Mouse (Mus musculus): ENCODE results near the gene Pip5k1c.

Pip5k1c gene

DNA sequence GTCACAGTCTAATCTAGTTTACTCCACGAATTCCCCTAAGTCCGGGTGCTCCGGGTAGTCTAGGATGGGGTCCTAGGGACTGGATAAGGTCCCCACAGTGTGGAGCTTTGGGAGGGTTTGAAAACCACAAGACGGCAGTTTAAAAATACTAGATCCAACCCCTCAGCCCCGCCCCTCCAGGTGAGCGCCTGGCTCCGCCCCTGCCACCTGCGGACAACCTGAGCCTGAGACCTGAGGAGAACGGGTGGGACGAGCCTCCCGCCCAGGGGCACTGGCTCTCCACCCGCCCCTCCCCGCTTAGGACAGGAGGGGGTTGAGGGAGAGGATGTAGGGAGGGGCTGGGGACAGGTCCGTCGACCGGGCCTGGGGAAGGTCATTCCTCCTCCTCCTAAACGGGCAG is 8.0 kb upstream of the Pip5k1c start:
- no peak for DNase-seq

DNA sequence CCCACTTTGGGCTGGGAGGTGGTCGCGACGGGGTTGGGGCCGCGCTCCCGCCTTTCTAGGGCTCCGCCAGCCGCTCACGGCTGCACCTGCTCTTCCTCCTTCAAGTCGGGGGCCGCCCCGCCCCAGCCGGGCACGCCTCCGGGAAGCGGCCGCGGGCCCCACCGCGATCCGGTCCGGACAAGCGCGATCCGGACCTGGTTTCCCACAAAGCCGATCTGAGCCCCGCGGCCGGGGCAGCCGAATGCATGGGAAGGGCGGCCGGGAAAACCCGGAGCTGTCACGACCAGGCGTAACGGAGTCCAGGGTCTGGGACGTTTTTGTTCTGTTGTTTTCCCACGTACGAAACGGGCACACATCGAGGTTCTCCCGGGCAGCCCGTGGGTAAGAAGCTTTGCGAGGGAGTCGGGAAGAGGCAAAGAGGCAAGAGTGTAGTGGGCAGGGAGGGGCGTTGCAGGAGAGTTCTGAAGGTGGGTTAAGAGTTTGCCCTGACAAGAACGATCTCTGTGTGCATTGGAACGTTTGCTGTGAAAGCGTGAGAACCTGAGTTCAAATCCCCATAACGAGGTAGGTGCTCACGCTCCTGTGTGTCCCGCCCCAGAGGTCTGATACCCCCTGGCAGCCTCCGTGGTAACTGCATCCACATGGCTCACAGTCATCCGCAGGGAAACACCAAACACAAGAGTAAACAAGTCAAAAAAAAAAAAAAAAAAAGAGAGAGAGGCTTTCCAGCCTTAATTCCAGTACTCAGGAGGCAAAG is 6.9 kb upstream of the Pip5k1c start:
- peak; percentile 96 for DNase-seq

DNA sequence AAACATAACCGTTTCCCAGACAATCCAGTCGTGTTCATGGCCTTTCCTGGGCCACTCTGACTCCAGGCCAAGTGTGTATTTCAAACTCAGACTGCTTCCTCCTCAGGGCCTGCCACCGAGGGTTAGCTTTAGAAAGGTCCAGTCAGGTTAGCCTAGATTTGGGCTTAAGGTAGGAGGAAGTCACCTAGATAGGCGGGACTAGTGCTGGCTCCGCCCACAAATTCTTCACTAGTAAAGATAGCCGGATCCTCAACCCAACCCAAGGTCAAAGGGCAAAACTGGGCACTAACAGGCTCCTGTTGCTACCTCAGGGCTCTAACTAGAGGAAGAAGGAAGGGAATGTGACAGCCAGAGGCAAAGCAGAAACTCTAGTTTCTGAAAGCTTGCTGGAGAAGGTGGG is 6.2 kb upstream of the Pip5k1c start:
- DNase-seq = no peak

DNA sequence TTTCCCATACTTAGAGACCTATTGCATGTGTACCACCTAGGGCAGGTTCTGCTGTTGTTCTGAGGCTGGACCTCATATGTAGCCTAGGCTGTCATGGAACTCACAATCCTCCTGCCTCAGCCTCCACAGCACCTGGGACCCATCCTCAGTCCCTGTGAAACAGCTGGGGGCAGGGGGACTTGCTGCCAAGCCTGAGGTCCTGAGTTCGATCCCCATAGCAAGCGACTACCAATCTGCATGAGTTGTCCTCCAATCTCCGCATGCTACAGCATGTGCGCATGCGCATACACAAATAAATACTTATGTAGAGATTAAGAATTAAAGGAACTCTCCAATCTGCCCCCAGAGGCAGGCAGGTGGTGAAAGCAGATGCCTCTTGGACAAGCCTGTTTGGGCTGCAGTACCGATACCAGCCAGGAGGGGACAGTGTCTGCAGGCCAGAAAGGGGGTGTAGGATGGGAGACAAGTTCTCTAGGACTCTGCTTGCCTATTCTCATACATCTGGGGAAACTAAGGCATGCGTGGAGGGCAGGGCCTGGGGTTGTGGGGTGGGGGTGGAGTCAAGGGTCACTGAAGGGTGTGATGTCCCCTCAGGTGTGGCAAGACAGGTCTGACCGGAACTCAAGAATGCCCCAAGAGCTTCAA is 5.1 kb upstream of the Pip5k1c start:
- DNase-seq = peak; percentile 33

DNA sequence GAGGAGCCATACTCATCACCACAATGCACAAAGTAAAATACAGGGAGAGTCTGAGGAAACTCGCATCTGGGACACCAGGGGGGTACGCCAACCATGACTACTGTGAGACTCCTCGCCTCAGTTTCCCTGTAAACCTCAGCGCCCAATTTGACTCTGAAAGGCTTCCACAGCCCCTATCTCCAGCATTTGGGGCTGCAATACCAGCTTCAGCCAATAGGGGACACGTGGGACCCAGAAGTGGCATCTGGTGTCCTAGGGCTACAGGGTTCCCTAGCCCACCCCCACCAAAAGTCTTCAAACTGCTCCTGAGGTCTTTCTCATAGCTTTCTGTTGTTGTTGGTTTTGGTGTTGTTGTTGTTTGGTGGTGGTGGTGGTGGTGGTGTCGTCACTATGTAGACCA is 4.2 kb upstream of the Pip5k1c start:
- peak; percentile 50 for DNase-seq

DNA sequence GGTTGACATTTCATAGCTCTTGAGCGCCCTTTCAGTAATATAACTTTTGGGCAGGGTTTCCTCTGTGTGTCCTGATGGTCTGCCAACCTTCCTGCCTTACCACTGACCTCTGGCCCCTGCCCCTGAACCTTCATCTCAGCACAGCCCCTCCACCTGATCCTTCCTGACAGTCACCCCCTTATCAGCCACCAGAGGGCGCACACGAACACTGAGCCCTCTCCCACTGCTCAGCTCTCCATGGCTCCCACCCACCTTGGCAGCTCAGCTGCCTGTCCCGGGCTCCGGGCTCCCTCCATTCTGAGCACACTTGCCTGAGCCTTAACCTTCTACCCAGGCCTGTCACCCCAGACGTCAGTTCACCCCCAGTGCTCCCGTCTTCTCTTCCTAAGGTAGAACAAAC is 3.5 kb upstream of the Pip5k1c start:
- peak; percentile 77 for DNase-seq

DNA sequence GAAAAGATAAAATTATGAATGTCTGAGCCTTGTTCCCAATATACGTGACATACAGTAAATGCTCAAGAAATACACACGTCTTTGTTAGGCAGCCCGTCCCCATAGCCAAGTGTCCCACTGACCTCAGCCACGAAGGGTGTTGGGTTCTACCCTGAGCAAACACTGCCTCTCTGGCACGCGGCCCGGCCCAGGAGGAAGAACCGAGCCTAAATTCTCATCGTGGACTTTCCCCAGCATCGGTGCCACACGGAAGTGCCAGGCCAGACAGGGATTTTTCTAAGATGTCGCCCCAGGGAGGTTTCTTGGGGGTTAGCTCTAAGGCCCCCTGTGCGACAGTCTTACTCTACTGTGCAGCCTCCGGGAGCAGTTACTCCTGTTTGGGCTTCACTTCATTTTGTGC is 3.0 kb upstream of the Pip5k1c start:
- DNase-seq = no peak

DNA sequence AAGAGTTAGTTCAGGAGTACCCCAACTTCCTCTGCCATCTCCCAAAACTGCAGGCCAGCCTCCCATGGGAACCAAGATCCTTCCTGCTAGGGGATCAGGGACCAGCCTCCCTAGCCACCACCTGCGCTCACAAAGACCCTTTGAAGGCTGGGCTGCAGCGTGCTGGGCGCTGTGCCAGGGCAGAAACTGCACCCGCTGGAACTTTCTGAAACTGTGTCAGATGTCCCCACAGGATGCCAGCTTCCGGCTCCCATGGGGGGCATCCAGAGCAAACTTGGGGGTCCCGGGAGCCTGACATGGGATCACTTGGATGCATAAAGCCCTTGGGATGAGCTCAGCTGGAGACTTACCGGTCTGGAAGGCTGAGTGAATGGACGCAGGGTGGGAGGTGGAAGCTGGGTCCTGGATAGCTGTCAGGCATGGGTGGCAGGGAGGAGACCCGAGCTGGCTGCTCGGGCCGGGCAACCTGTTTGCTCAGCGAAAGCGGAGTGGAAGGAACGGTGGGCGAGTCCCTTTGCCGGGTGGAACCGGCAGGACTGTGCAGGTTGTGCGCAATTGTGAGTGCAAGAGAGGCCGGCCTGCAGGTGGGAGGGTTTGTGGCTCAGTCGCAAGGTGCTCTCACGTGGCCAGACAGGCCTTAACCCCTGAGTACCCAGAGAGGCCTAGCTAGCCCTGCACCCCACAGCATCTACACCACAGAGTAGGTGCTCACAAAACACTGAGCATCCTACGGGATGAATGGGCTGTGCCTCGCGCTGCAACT is 1.9 kb upstream of the Pip5k1c start:
- DNase-seq = no peak

DNA sequence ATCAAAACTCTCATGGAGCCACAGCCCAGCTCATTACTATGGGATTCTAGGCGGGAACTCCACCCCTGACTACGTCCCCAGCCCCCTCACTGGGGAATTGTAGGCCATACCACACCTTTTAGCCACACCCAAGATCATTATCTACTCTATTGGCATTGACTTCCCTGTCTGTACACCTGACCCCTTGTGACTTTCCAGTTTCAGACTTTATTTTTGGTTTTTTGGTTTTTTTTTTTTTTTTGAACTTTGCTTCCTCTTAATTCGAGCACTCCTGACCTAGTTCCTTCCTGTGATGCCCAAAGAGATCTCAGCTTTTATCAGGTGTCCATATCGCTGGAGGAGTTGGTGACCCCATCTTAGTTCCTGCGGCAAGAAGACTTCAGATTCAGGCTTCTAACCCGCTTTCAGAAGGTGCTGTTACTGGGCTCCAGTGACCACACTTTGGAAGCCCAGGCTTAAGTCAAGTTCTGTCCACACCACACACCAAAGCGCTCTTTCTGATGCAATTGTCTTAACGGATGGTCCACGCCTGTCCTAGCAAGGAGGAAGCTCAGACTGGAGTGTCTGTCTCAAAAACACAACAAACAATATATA is 1.2 kb upstream of the Pip5k1c start, which contains the start of gene Tjp3:
Gene Tjp3, minus strand, starts transcription at position 71 of the 594 bp plus-strand sequence.
- DNase-seq = no peak

DNA sequence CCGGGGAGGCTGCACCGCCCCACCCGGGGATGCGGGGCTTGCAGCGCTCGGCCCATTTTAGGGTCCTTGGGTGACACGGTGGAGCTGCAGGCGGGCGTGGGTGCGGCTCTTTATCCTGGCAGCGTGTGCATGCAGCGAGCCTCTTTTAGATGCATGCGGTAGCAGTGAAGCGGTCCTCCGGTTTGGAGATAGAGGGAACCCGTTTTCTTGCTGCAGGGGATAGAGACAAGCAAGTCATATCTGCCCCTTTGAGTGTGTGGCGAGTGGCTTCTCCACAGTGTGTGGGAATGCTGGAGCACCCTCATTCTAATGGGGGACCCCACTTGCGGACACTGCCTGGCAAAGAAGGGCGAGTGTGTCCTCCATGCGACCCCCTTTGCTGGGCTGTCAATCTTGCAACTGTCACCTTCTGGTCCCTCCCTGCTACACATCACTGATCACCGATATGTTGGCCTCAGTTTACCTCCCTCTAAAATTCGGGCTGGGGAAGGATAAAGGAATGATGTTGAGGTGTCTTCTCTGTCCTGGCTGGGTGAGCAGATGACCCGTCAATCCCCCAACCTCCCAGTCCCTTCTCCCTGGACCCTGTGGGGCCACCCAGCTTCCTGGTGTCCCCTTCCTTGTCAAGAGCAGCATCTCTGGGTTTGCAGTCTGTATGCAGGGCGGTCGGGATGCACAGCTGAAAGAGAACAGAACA is 719 bp downstream of the Pip5k1c start:
- no peak for DNase-seq

DNA sequence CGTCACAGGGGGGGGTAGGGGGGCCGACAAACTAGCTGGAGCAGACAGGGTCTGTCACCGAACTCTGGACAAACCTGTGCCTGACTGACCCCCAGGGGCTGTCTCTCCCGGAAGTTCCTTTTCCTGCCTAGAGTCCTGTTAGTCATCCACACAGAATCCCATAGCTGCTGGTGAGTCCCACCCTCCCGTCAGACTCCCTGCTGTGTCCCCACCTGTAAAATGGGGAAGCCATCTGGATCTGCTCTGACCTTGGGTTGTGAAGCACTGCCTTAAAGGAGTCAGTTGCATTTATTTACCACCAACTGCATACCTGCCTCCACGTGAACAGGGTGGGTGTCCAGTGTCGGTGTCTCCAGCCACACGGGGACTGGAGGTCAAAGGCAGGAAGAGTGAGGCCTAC is 1.7 kb downstream of the Pip5k1c start:
- no peak for DNase-seq

DNA sequence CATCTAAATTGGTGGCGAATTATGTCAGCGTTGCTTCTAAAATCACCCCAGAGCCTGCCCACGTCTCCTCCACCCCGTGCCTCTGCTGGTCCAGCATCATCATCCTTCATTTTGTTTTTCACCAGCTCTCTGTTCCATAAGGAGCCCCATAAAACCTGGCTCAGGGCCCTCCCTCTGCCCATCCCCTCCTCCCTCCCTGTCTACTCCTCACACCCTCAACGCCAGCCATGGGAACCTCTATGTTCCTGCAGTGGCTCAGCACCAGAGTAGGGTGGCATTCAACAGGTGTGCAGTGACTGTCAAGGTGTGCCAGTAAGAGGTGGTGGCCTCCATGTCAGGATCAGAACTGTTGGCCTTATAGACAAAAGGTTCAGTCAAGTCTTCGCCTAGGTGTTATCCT is 2.4 kb downstream of the Pip5k1c start:
- no peak for DNase-seq

DNA sequence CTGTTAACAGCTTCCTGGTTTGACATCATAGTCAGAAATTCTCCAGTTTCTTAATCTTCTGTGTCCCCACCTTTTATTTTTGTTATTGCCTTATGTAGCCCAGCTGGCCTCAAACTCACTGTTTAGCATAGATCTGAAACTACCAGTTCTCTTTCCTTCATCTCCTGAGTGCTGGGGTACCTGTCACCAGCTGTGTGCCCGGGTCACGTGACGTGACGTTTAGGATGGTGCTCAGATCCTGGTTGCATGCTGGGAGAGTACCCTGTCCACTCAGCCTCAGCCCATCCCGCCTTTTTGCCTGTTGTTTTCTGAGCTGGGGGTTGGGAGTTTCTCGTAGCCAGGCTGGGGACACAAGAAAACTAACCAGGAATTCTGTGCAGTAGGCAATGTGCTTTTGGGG is 4.5 kb downstream of the Pip5k1c start:
- no peak for DNase-seq

DNA sequence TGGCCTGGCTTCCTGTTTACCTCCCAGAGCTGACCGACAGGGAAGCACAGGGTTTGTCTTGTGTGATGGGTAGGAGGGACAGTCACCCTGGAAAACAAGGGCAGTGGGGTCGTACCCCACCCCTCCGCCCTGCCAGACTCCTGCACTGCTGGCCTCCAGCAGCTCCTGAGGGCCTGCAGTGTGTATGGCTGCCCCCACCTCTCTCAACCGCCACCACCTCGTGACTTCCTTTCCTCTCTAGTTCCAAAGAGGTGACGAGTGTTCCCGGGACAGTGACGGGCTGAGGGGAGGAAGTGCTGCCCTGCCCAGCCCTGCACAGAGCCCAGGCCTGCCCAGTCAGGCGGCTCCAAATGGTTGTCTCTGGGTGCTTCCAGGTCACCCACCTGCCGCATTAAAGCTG is 5.1 kb downstream of the Pip5k1c start:
- DNase-seq = no peak

DNA sequence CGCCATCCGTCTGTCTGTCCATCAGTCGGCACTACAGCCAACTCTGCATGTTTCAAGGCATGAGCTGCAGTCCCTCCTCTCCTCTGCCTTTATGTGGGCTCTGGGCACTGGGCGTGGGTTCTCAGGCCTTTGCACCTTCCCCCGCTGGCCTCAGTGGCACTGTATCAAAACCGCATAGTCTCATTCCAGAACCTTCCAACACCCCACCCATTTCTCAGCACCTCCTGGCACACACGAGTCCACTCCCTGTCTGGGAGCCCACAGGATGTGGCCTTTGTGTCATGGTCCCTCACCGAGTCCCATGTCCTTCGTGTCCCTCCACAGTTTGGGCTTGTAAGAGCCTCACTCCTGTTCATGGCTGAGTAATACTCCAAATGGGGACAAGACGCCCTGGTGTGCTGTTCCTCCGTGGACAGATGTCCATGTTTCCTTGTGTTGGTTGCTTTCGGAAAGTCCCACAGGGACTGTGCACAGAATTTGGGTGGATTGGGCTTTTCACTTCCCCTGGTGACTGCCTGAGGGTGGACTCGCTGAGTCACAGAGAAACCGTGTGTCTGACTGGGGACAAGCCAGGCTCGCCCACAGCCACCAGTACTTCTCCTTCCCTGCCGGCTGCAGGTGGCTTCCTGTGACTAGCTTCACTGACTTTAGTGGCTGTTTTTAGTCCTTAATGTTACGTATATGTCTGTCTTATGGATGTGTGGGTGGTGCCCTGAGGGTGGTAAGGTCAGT is 5.8 kb downstream of the Pip5k1c start:
- no peak for DNase-seq

DNA sequence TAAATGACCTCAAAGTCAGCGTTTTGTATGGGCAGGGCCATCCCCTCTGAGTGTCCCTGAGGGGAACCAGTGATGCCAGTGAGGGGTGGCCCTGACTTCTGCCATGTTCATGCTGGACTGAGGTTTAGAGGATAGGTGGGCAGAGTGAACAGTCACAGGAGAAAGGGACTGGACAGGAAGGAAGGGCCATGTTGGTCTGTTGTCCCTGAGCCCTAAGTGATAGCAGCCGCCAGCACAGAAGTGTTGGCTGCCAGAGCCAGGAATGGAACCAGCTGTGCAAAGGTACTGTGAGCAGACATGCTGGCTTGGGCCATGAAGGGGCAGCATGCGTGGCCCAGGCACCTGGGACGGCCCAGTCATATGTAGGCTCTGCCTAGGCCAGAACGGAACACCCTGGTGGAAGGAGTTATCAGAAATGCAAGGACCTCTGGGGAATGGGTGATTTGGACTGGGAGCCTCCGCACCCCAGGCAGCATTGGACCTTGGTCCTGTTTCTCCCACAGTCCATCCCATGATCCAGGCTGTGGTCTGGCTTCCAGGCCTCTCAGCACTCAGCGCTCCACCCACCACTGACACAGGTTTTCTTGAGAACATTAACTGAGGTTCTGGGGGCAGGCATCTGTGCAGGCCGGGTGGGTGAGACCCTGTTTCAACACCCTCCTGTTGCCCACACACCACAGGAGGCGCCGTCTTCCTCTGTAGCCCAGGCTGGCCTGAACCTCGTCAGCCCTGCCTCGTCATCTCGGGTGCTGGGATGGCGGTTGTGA is 7.0 kb downstream of the Pip5k1c start:
- DNase-seq = no peak

DNA sequence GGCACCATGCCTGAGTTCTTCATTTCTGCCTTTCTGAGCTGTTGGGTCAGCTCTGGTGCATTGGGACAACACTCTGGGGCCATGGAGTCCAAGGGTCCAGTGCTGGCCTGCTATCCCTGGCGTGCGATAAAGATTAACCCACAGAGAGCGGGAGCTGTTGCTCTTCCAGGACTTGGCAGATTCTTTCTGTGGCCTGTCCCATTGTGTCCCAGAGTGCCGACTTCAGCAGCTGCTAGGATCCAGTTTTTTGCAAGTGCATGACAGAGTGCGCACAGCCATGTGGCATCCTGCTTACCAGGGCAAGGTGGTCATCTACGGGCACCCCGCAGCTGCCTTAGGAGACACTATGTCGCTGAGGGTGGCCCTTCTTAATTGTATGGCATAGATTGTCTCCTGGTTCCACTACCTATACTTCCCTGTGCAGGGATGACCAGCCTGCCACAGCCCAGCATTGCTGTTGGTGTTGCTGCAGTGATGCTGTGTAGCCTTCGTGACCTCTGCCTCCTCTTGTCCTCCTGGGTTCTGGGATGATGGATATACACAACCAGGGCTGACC is 7.7 kb downstream of the Pip5k1c start:
- no peak for DNase-seq

DNA sequence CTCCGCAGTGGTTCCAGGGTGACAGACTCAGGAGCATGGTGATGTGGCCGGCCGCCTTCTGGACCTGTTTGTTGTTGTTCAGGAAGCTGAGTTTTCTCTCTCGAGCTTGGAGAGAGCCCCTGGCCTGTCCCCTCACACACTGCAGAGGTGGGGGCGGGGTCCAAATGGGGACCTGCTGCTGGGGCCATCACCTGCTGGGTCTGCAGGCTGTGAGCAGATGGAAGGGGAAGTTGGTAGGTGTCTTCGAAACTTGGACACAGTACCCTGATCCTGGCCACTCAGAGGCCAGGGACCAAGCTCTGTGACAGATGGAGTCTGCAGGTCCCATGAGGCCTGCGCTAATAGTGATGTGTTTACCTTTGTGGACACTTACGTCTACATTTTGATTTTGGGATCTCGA is 8.6 kb downstream of the Pip5k1c start:
- no peak for DNase-seq

DNA sequence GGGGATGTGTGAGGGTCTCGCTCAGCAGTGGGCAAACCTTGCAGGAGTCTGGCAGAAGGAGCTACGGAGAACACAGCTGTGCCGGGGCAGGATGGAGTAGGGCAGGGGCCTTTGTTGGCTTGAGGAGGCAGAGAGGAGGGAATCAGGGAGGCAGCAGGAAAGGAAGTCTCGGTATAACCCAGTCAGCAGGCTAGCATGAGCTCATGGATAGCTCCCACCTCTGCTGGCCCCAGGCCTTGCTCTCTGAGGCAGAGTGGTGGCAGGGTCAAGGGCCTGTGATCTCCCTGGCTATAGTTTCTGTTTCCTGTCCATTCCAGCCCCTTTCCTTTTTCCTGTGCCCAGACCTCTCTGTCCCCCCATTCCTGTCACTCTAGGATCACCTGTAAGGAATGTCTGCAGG is 9.5 kb downstream of the Pip5k1c start:
- no peak for DNase-seq

DNA sequence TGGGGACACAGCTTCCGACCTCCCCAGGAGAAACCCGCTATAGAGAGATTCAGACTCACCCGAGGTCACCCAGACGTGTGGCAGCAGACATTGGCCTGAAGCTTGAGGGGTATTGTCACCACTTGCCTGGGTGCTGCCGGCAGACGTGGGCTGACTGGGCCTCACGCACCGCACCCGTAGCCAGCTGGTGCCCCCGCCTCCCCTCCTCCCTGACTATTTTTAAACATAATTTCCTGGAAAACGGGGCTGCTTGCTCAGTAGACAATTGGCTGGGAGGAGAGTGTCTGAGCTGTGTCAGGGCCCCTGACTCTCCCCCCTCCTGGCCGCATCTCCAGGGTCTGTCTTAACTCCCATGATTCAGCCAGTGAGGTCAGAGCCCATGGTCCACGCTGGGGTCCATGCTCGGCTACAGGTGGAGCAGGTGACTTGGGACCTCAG is 10.0 kb downstream of the Pip5k1c start:
- DNase-seq = no peak

DNA sequence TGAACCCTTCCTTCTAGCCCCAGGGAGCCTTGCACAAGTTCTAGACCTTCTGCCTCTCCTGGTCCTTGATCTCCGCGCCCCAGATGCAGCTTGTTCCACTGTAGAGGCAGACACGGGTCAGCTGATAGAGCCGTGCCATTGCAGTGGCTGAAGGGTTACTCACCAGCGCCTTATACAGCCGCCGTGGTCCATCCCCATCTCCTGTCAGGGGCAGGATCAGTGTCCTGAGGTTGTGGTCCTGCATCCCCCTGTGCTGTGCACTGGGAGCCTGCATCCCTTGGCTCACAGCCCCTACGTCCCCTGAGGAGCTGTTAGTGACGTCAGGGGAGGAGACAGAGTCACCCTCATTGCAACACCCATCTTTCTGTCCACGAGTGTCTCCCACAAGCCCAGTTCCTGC is 10.5 kb downstream of the Pip5k1c start:
- DNase-seq = no peak
